Mouse (Mus musculus) lung, postnatal 0 days (tissue): ENCODE measurements around the gene Cdh13. TPM values are rescaled to one million over a fixed set of nuclear protein-coding genes. Genes with fewer than 3 reads are reported as not detected.
A peak's percentile ranks its signal among the peaks of the same experiment; 100 is the strongest.

Experiments
- ATAC-seq: fragments of 200-750 bp; cut with Nextera tagmentation; 2 replicates; pipeline ENCODE4 v1.8.0; 2017; ENCODE audit warnings: moderate library complexity
- DNase-seq: peaks from one replicate; pipeline ENCODE4 v3.0.0-alpha.2; 2016; ENCODE audit warnings: low spot score
- H3K27ac ChIP-seq: fragments of 300-500 bp; sonication (generic); 2 replicates; pipeline ENCODE4 v1.5.1; 2014; ENCODE audit warnings: antibody characterized with exemption, mild to moderate bottlenecking, low read length, mixed read lengths
- H3K27me3 ChIP-seq: fragments of 300-500 bp; sonication (generic); replicated peaks from 2 replicates; pipeline ENCODE4 v1.6.1; 2014; ENCODE audit warnings: low read length, mixed read lengths; ENCODE audit not compliant: insufficient read depth
- H3K36me3 ChIP-seq: fragments of 300-500 bp; sonication (generic); 2 replicates; pipeline ENCODE4 v1.6.1; 2014; ENCODE audit warnings: low read length, mixed read lengths; ENCODE audit not compliant: insufficient read depth
- H3K4me1 ChIP-seq: fragments of 300-500 bp; sonication (generic); 2 replicates; pipeline ENCODE4 v1.6.1; 2014; ENCODE audit warnings: antibody characterized with exemption, low read depth, low read length, mixed read lengths; ENCODE audit not compliant: insufficient read depth
- H3K4me2 ChIP-seq: fragments of 300-500 bp; sonication (generic); replicated peaks from 2 replicates; pipeline ENCODE4 v1.6.1; 2014; ENCODE audit warnings: low read depth, mild to moderate bottlenecking, low read length, moderate library complexity, mixed read lengths
- H3K4me3 ChIP-seq: fragments of 300-500 bp; sonication (generic); 2 replicates; pipeline ENCODE4 v1.5.1; 2014; ENCODE audit warnings: low read depth, low read length
- H3K9ac ChIP-seq: fragments of 300-500 bp; sonication (generic); replicated peaks from 2 replicates; pipeline ENCODE4 v1.6.1; 2014; ENCODE audit warnings: low read depth, mild to moderate bottlenecking
- H3K9me3 ChIP-seq: fragments of 300-500 bp; sonication (generic); 2 replicates; pipeline ENCODE4 v1.6.1; 2016; ENCODE audit warnings: low read length, mixed read lengths
- CTCF ChIP-seq: IDR thresholded peaks from 2 replicates; pipeline ENCODE4 v1.5.1; 2016; ENCODE audit warnings: antibody characterized with exemption, mild to moderate bottlenecking
- EP300 ChIP-seq: IDR thresholded peaks from 2 replicates; pipeline ENCODE4 v1.6.1; 2016; ENCODE audit warnings: antibody characterized with exemption, mild to moderate bottlenecking, control low read depth
- WGBS: fragments of 180-500 bp; shearing (Covaris S2); extraction: QIAGEN DNeasy Blood & Tissue Kit; methylation state at CpG from one replicate; pipeline ENCODE4 v1.1.7; 2014; 5-methylcytosine and 5-hydroxymethylcytosine counted together
- polyA plus RNA-seq: library from polyadenylated mRNA; unstranded; fragments of >200 nt; fragmentation: Nextera tagmentation; extraction: Ambion mirVana; gene quantifications from 2 replicates; pipeline ENCODE4 v1.2.1, GENCODE M21; 2015

The Cdh13 gene
- polyA plus RNA-seq, 1 experiment from 2014 or later = 8.6 TPM

DNA sequence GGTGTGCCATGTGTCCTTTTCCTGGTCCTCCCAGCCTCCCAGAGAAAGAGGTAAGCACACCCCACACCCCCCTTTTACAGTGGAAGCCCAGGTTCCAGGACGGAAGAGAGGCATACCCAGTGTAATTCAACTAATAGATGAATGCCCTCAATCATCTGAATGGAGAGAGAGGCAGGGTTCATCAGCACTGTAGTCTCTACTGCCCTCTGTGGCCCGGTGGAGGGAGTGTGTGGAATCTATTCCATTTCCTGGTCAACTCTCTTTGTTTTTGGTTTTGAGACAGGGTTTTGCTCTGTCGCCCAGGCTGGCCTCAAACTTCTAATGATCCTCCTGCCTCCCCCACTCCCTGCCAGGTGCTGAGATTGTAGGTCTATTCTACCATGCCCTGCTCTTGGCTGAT lies 159.8 kb downstream of the Cdh13 start:
- WGBS = 40% methylated on average over 3 of the region's 3 CpGs
- Histone ChIP-seq H3K4me2 (no peak overlapping the region), H3K9ac (no peak overlapping the region), H3K27ac (no peak overlapping the region), H3K4me3 (no peak overlapping the region), H3K4me1 (no peaks in the 10 kb centered on the region), H3K9me3 (no peaks in the 10 kb centered on the region), H3K27me3 (no peaks in the 10 kb centered on the region), H3K36me3 (no peaks in the 10 kb centered on the region)
- ATAC-seq = no peak
- peak; percentile 28 for DNase-seq
- TF ChIP-seq EP300 (no peak), CTCF (peak; percentile 69)

DNA sequence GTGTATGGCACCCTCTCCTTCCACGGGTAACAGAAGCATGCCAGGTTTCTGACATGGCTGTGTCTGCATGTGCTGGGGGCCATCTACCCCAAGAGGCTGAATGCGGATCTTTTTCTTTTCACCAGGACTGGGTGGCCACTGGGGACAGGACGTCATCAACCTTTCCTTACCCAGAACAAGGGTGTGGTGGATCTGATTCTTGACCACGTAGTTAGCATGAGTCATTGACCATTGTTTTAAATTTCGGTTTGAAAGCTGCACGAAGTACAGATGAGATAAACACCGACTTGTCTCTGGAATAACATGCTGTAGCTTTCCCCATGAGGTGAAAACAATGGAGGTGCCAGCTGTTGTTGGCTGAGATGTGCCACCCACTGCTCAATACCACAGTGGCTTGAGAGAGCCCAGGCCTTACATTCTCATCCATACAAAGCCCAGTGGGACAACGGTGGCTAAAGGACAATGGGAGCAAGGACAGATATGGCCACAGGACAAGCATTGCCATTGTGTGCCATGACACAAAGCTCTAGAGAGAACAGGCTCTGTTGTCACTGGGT lies 161.2 kb downstream of the Cdh13 start:
- no peak overlapping the region for H3K27ac ChIP-seq
- no peaks in the 10 kb centered on the region for H3K4me1 ChIP-seq
- peak; percentile 89 for TF ChIP-seq EP300
- TF ChIP-seq CTCF = no peak
- no peaks in the 10 kb centered on the region for H3K9me3 ChIP-seq
- H3K4me2 ChIP-seq = no peak overlapping the region
- DNase-seq = peak; percentile 20
- 76% methylated on average over 8 of the region's 8 CpGs for WGBS
- no peak overlapping the region for H3K4me3 ChIP-seq
- H3K36me3 ChIP-seq = no peaks in the 10 kb centered on the region
- peak; percentile 41 for ATAC-seq
- no peak overlapping the region for H3K9ac ChIP-seq
- no peaks in the 10 kb centered on the region for H3K27me3 ChIP-seq

DNA sequence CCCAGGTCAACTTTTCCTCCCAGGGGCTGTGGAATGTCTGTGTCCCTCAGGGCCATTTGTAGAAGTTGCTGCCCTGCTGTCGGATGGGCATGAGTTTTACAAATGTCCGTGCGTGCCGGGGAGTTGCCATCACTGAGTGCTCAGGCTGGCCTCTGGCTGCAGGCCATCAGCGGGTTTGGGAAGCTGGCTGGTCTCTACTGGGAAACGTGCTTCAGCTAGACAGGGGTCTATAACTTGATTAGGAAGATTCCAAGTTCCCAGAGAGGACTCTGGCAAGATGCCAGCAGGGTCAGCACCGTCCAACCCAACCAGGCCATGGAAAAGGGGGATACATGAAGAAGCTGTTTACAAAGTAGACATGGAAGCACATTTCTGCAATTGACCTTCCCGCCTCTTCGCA lies 163.0 kb downstream of the Cdh13 start:
- no peak for TF ChIP-seq CTCF
- DNase-seq (no peak), ATAC-seq (no peak)
- H3K36me3 ChIP-seq = no peaks in the 10 kb centered on the region
- WGBS = 69% methylated on average over 9 of the region's 9 CpGs
- no peaks in the 10 kb centered on the region for H3K4me1 ChIP-seq
- H3K27ac ChIP-seq = no peak overlapping the region
- no peaks in the 10 kb centered on the region for H3K27me3 ChIP-seq
- no peak overlapping the region for H3K4me2 ChIP-seq
- no peak overlapping the region for H3K9ac ChIP-seq
- no peaks in the 10 kb centered on the region for H3K9me3 ChIP-seq
- no peak overlapping the region for H3K4me3 ChIP-seq

DNA sequence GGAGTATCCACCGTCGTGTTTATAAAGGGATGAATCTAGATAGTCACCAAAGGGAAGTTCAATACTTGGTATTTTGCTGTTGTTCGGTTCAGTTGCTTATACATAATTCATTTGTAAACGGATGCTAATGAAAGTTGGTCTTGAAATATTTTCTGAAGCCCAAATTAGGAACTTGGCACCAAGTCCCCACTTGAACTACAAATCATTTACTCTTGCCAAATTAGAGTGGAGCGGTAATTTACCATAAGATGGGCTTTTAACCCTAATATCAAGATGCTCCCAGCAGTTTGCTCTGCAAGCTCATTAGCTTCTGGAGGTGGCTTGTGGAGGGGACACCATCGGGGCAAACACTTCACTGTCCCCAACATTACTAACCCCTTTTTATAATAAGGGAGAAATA lies 164.5 kb downstream of the Cdh13 start:
- 86% methylated on average over 6 of the region's 6 CpGs for WGBS
- DNase-seq (no peak), ATAC-seq (no peak)
- Histone ChIP-seq H3K4me3 (no peak overlapping the region), H3K4me1 (no peaks in the 10 kb centered on the region), H3K36me3 (no peaks in the 10 kb centered on the region), H3K9ac (no peak overlapping the region), H3K4me2 (no peak overlapping the region), H3K27me3 (no peaks in the 10 kb centered on the region), H3K27ac (no peak overlapping the region), H3K9me3 (no peaks in the 10 kb centered on the region)
- TF ChIP-seq CTCF (no peak), EP300 (no peak)

DNA sequence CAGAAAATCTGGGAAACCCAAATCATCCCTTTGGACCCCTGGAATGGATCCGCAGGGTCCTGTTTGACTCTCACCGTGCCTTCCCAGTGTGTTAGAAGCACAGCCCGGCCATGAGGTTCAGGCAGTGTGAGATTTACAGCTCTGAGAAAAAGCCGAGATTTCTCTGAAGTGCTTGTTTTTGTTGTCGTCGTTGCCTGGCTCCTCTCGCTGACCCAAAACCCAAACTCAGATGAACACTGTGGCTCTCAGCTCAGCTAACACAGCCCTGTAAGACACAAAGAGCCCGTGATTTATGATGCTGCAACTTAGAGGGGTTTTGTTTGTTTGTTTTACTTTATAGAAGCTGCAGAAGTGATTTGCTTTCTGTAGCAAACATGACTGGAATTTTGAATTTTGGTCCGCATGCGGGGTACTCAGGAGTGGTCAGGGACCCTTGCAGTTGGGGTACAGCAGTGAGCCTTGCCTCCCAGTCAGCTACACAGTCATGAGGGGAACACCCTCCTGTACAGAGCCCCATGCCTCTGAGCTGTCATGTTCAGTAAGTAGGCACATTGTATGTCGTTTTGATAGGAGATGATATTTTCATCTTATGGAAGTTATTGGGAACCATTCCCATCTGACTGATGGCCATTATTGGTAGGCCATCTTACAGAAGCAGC lies 169.0 kb downstream of the Cdh13 start:
- TF ChIP-seq EP300 = no peak
- TF ChIP-seq CTCF = no peak
- no peaks in the 10 kb centered on the region for H3K36me3 ChIP-seq
- WGBS = 62% methylated on average over 11 of the region's 11 CpGs
- no peak overlapping the region for H3K4me3 ChIP-seq
- no peak overlapping the region for H3K4me2 ChIP-seq
- H3K9me3 ChIP-seq = no peaks in the 10 kb centered on the region
- H3K27ac ChIP-seq = no peak overlapping the region
- H3K27me3 ChIP-seq = no peaks in the 10 kb centered on the region
- H3K9ac ChIP-seq = no peak overlapping the region
- ATAC-seq = no peak
- no peaks in the 10 kb centered on the region for H3K4me1 ChIP-seq
- no peak for DNase-seq

DNA sequence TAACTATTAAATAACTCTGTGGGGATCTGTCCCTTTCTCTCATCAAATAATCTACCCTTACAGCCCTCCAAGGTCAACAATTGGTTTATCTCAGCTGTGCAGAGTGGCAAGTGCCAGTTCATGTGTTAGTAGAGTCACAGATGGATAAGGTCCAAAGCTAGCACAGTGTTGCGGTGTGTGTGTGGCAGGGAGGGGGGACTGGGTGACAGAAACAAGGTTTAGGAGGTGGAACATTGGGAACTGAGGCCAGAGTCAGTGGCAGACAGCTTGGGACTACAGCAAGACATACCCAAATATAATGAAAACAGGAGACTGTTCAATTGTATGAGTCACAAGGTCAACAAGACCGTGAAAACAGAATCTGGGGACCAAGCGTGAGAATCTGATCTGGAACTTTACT lies 171.7 kb downstream of the Cdh13 start:
- Histone ChIP-seq H3K9ac (no peak overlapping the region), H3K4me3 (no peak overlapping the region), H3K27ac (no peak overlapping the region), H3K9me3 (no peaks in the 10 kb centered on the region), H3K27me3 (no peaks in the 10 kb centered on the region), H3K4me2 (no peak overlapping the region), H3K4me1 (no peaks in the 10 kb centered on the region), H3K36me3 (no peaks in the 10 kb centered on the region)
- TF ChIP-seq EP300 (no peak), CTCF (no peak)
- WGBS = 62% methylated on average over 3 of the region's 3 CpGs
- no peak for ATAC-seq
- DNase-seq = no peak
